Mouse (Mus musculus) neural tube, embryonic 10.5 days (tissue): ENCODE data around the gene Phactr2.

Experiments
- DNase-seq: peaks from one replicate; pipeline ENCODE4 v3.0.0-alpha.2; 2017; ENCODE audit warnings: low spot score; ENCODE audit errors: extremely low spot score

The Phactr2 gene

GRCm38 (mm10) chr10:13276298-13276697, 197.9 kb downstream of the Phactr2 start:
- DNase-seq = no peak

- no peak for DNase-seq
Observed at GRCm38 (mm10) chr10:13275152-13275551, 199.1 kb downstream of the Phactr2 start.

GRCm38 (mm10) chr10:13274699-13275098, 199.5 kb downstream of the Phactr2 start:
- DNase-seq = no peak

- no peak for DNase-seq
Observed at GRCm38 (mm10) chr10:13273756-13274155, 200.5 kb downstream of the Phactr2 start.

GRCm38 (mm10) chr10:13271716-13272115, 202.5 kb downstream of the Phactr2 start:
- DNase-seq = no peak

- no peak for DNase-seq
Observed at GRCm38 (mm10) chr10:13271099-13271498, 203.1 kb downstream of the Phactr2 start.

DNA sequence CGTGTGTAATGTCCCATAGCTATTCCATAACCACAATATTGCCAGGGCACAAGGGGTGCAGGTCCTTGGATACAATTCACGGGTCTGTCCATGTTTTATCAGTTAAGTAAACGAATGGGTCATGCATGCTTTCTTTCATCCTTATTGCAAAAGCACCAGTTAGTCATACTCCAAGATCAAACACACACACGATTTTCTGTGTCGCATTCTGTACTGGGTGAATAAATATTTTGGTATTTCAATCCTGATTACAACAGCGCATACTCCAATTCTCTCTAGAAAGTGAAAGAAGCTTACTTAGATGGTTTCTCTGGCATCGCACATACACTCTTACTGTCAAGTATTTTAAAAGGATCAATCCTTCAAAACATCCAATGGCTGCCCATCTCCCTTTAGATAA, 203.9 kb downstream of the Phactr2 start:
- DNase-seq = no peak

GRCm38 (mm10) chr10:13259251-13259650, 215.0 kb downstream of the Phactr2 start:
- DNase-seq = no peak

DNA sequence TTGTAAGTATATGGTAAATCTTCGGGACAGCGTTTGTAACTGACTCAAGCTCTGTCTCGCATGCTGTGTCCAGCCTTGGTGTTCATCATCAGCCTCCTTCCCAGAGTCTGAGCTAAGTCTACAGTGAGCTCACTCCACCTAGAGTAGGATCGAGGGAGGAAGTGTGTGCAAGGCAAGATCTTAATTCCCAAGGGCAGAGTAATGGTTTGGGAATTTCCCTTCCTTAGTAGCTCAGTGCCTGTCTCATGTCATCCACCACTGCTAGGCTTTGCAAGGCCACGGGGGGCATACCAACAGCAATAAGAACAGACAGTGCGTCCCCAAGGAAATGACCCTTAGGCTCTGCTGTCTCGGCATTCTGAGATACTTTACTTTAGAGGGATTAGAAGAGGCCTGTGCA, 218.0 kb downstream of the Phactr2 start:
- DNase-seq = no peak

DNA sequence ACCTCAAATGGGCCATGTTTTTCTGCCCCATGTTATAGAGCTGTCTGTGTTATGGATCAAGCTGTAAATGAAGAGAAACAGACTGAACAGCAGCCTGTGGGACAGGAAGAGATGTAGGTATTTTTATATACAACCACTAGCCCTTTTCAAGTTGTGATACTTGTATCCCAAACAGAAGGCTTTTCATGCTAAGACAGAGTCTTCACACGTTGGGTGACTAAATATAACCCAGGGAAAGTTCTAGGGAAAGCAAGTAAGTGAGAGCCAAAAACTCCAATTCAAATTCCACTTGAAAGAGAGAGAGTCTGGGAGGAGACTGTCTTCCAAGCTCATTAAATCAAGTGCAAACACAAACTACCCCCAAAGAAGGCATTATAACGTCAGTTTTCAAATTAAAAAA, 223.9 kb downstream of the Phactr2 start:
- no peak for DNase-seq

GRCm38 (mm10) chr10:13249126-13249525, 225.1 kb downstream of the Phactr2 start:
- DNase-seq = no peak

GRCm38 (mm10) chr10:13245714-13246113, 228.5 kb downstream of the Phactr2 start:
- no peak for DNase-seq

- DNase-seq = no peak
Observed at GRCm38 (mm10) chr10:13244192-13244591, 230.0 kb downstream of the Phactr2 start.

- no peak for DNase-seq
Observed at GRCm38 (mm10) chr10:13240431-13240830, 233.8 kb downstream of the Phactr2 start.

GRCm38 (mm10) chr10:13238188-13238587, 236.0 kb downstream of the Phactr2 start:
- no peak for DNase-seq

DNA sequence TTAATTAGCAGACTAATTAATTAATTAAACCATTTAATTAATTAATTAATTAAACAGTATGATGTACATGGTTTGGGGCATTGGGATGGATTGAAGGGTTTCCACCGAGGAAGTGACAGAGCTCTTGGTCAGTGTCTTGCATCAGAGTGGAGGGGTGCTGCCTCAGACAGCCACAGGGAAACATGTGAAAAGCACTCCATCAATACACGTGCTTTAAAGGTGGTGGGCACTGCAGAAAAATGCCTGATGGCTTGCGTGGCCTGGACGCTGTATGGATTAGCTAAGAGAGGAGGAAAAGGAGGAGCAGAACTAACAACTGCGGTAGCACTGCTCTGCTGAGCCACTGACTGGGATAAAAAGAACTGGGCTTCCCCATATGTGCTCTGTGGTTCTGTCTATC, 237.3 kb downstream of the Phactr2 start:
- DNase-seq = no peak

- no peak for DNase-seq
Observed at GRCm38 (mm10) chr10:13234503-13234902, 239.7 kb downstream of the Phactr2 start.

DNA sequence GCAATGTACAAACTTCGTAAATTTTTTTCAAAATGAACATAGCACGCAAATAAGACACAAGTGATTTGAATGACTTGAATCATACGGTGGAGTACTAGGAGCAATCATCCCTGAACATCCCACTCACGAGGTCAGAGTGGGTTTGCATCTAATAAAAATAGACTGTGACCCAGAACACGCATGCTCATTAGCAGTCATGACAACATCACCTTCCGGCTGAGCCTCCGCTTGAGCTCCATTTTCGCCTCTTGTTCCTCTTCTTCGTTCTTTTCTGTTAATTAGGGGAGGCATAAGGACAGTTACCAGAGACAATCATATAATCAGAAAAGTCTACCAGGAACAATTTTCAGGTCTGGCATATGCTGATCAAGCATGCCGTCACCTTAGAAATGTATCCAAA, 240.3 kb downstream of the Phactr2 start:
- DNase-seq = no peak

DNA sequence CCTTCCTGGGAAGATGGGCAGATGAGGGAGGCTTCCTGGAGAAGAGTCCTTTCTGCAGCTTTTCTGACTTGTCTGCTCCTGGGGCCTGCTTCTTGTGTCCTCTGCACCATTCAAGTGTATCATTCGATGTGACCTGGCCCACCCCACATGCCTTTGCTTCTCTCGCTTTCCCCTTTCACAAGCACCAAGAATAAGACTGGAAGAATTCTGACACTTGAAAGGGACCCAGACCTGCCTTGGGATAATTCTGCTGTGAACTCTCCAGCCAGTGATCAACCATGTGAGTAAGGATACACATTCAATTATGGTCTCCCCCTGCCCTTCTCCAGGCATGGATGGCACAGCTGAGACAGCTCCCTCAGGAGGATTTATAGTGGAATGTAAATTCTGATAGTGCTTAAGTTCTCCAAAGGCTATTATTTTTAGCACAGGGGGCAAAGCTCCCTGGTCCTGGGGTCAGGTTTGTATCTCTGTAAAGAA, 241.0 kb downstream of the Phactr2 start:
- no peak for DNase-seq

- DNase-seq = no peak
Observed at GRCm38 (mm10) chr10:13232443-13233142, 241.6 kb downstream of the Phactr2 start.

DNA sequence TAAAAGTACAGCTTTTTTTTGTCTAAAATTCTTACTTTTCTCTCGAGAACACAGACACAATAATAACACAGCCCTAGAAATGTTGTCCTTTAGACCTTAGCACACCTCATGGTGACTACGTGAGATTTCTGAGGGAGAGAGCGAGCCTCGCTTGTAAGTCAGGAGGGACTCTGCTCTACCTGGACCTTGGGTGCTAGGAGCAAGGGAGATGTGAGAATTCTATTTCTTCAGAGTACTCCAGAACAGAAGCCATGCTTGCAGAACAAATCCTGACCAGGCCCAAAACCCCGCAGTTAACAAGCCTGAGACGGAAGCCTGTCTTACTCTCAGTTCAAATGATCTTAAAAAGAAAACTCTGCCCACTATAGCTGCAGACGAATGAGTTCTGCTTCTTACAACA, 243.5 kb downstream of the Phactr2 start:
- no peak for DNase-seq

GRCm38 (mm10) chr10:13225377-13226063, 248.7 kb downstream of the Phactr2 start:
- DNase-seq = no peak

DNA sequence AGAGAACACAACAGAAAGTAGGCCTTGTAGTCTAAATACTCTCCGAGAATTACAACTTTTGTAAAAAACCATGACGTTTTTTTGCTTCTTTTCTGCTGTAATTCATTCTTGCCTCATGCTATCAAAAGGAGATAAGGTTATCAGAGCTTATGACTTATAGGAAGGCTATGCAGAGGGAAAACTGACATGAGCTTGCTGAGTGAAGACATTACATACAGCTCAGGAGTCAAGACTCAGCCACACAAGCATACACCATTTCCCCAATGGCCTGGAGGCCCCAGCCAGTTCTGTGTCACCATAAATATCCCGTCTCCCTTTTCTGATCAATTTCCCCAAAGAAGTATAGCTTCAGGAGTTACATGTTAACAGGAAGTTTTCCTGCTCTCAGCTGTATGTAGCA, 252.1 kb downstream of the Phactr2 start:
- DNase-seq = no peak
